Mouse (Mus musculus): ENCODE results near the gene Tbc1d24.

GRCm38 (mm10) chr17:24244061-24244460 is 38.7 kb upstream of the Tbc1d24 start:
- TF ChIP-seq POLR2A (IDR thresholded peaks at IDR 0.05; ENCODE audit: extremely low read depth, insufficient read depth, low read length) (no peak), CTCF (IDR thresholded peaks at IDR 0.05; ENCODE audit: low read depth, low read length) (no peak)
